Mouse (Mus musculus) heart, embryonic 13.5 days (tissue): Measurements from ENCODE around the gene Slc5a1. TPM values are rescaled to one million over a fixed set of nuclear protein-coding genes. Genes with fewer than 3 reads are reported as not detected.

ENCODE experiments used
- ATAC-seq: fragments of 200-750 bp; cut with Nextera tagmentation; 2 replicates; pipeline ENCODE4 v1.8.0; 2017; ENCODE audit warnings: moderate TSS enrichment; ENCODE audit not compliant: insufficient number of reproducible peaks, low FRiP score, low TSS enrichment; ENCODE audit errors: extremely low read depth
- H3K27ac ChIP-seq: fragments of 300-500 bp; sonication (generic); replicated peaks from 2 replicates; pipeline ENCODE4 v1.5.1; 2015; ENCODE audit warnings: moderate library complexity, mild to moderate bottlenecking, inconsistent platforms
- H3K27me3 ChIP-seq: fragments of 300-500 bp; sonication (generic); replicated peaks from 2 replicates; pipeline ENCODE4 v1.6.1; 2015; ENCODE audit warnings: mild to moderate bottlenecking, inconsistent platforms
- H3K36me3 ChIP-seq: fragments of 300-500 bp; sonication (generic); 2 replicates; pipeline ENCODE4 v1.6.1; 2015; ENCODE audit warnings: mild to moderate bottlenecking, inconsistent platforms
- H3K4me1 ChIP-seq: fragments of 300-500 bp; sonication (generic); 2 replicates; pipeline ENCODE4 v1.6.1; 2015; ENCODE audit warnings: inconsistent platforms
- H3K4me2 ChIP-seq: fragments of 300-500 bp; sonication (generic); 2 replicates; pipeline ENCODE4 v1.6.1; 2015; ENCODE audit warnings: inconsistent platforms, mild to moderate bottlenecking, moderate library complexity
- H3K4me3 ChIP-seq: fragments of 300-500 bp; sonication (generic); 2 replicates; pipeline ENCODE4 v1.5.1; 2015; ENCODE audit warnings: moderate library complexity, mild to moderate bottlenecking, inconsistent platforms
- H3K9ac ChIP-seq: fragments of 300-500 bp; sonication (generic); 2 replicates; pipeline ENCODE4 v1.6.1; 2015; ENCODE audit warnings: inconsistent platforms, mild to moderate bottlenecking, moderate library complexity
- H3K9me3 ChIP-seq: fragments of 300-500 bp; sonication (generic); 2 replicates; pipeline ENCODE4 v1.6.1; 2016; ENCODE audit warnings: inconsistent platforms
- WGBS: fragments of 180-500 bp; shearing (Covaris S2); methylation state at CpG from one replicate; pipeline ENCODE4 v1.1.7; 2015; ENCODE audit warnings: mixed read lengths; 5-methylcytosine and 5-hydroxymethylcytosine counted together
- polyA plus RNA-seq: library from polyadenylated mRNA; unstranded; fragments of >200 nt; fragmentation: Nextera tagmentation; extraction: Ambion mirVana; gene quantifications from 2 replicates; pipeline ENCODE4 v1.2.1, GENCODE M21; 2015

Gene Slc5a1
- polyA plus RNA-seq, 1 experiment from 2014 or later: not detected

DNA sequence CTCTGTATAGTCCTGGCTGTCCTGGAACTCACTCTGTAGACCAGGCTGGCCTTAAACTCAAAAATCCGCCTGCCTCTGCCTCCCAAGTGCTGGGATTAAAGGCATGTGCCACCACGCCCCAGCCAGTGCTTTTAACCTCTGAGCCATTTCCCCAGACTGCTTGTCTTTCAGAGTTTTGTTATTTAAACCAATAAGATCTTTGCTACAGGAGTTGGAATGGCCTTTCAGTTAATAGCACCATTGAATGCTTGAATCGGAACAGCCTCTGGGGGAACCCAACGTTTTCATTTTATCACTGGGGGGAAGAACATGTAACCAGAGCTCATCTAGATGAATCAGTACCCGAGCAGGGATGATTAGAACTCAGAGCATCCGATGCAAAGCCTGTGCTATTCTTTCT, 3.0 kb downstream of the Slc5a1 start:
- WGBS: 59% methylated on average over 6 of the region's 6 CpGs
- Histone ChIP-seq H3K27ac (no peak overlapping the region), H3K9me3 (no peaks in the 10 kb centered on the region), H3K36me3 (no peaks in the 10 kb centered on the region), H3K4me2 (no peak overlapping the region), H3K4me1 (no peaks in the 10 kb centered on the region), H3K27me3 (peaks cover 47% of the 10 kb centered on the region), H3K4me3 (no peak overlapping the region), H3K9ac (no peak overlapping the region)
- ATAC-seq: no peak

DNA sequence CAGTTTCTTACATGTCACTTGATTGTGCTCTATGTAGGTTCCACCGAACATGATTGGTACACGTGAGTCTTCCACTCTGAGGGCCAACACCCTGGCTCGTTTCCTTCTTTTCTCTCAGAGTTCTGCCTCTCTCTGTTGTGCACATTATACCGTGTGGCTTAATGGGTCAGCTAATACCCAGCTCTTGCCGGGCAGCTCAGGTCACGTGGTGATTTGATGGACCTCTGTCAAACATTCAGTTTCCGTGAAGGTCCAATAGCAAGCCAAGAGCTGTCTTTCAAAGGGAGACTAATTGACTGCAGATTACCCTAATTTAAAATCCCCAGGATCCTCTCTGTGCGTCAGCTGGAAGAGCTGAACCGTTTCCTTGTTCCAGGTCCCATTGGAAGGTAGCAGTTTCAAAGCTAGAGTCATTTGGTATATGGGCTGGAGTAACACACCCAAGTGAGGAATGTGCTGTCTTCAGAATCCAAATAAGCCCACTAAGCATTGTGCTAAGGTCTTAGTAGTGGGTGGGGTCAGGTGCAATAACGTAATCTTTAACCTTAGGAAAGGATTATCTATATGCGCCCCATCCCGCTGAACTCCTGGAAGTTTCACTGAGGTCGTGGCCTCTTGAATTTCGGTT, 3.9 kb downstream of the Slc5a1 start:
- Histone ChIP-seq H3K27me3 (peaks cover 39% of the 10 kb centered on the region), H3K27ac (no peak overlapping the region), H3K9ac (no peak overlapping the region), H3K4me3 (no peak overlapping the region), H3K36me3 (no peaks in the 10 kb centered on the region), H3K4me1 (no peaks in the 10 kb centered on the region), H3K9me3 (no peaks in the 10 kb centered on the region), H3K4me2 (no peak overlapping the region)
- WGBS: 74% methylated on average over 14 of the region's 14 CpGs
- no peak for ATAC-seq

DNA sequence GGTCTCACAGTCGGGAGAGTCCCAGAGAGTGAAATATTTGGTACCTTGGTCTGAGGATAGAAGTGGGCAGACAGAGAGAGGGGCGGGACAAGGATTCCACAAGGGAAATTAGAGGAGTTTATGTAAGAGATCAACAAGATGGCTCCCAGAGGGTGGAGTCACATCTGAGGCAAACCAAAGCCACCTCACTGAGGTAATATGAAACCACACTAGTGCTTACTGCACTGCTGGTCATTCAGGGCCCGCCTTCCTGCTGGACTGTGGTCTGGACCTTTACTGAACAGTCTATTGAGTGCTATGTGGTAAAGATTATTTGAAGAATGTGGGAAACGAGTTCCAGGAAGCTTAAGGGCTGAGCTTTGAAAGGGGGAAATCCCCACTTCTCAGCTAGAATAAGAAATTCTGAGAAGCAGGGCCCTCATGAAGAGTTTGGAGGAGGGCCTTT, 17.9 kb downstream of the Slc5a1 start:
- Histone ChIP-seq H3K9me3 (no peaks in the 10 kb centered on the region), H3K9ac (no peak overlapping the region), H3K4me2 (no peak overlapping the region), H3K27me3 (no peaks in the 10 kb centered on the region), H3K4me1 (no peaks in the 10 kb centered on the region), H3K4me3 (no peak overlapping the region), H3K36me3 (no peaks in the 10 kb centered on the region), H3K27ac (no peak overlapping the region)
- 48% methylated on average over 4 of the region's 4 CpGs for WGBS
- no peak for ATAC-seq

DNA sequence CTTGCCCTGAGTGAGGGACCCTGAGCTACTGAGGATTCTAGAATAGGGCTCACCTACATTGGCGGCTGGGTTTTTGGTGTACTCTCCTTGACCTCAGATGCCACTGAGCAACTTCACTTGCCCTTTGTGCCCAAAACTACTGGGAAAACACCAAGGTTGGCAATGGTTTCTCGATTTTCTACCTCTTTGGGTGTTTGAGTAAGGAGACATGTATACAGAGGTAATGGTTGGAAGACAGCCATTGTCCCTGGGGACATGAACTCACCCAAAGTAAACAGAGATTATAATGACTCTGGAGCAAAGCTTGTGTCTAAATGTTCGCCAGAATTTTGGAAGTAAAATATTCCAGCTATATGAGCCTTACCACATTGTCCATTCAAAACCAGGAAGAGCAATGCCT, 19.6 kb downstream of the Slc5a1 start:
- H3K4me2 ChIP-seq: no peak overlapping the region
- H3K9ac ChIP-seq: no peak overlapping the region
- no peaks in the 10 kb centered on the region for H3K27me3 ChIP-seq
- H3K27ac ChIP-seq: no peak overlapping the region
- H3K4me1 ChIP-seq: no peaks in the 10 kb centered on the region
- 69% methylated on average over 3 of the region's 3 CpGs for WGBS
- H3K4me3 ChIP-seq: no peak overlapping the region
- no peaks in the 10 kb centered on the region for H3K36me3 ChIP-seq
- no peak for ATAC-seq
- H3K9me3 ChIP-seq: no peaks in the 10 kb centered on the region

DNA sequence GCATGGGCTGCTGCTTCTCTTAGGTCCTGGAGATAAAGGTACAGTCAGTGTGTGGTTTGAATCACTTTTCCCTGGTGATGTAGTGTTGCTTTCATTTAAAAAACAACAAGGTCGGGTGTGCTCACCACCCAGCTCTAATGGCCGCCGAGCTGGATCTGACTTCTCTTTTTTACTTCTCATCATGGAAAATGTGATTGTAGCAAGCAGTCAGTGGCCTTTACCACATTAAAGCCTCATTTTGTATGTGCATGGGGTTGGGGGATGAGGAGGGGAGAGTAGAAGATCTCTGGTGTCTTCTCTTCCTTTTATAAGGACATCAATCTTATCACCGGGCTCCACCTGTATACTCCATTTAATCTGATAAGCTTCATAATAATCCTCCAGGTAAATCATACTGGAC, 21.3 kb downstream of the Slc5a1 start:
- Histone ChIP-seq H3K4me2 (no peak overlapping the region), H3K9ac (no peak overlapping the region), H3K9me3 (no peaks in the 10 kb centered on the region), H3K4me3 (no peak overlapping the region), H3K27me3 (no peaks in the 10 kb centered on the region), H3K36me3 (no peaks in the 10 kb centered on the region), H3K27ac (no peak overlapping the region), H3K4me1 (no peaks in the 10 kb centered on the region)
- WGBS: 81% methylated on average over 4 of the region's 4 CpGs
- no peak for ATAC-seq

DNA sequence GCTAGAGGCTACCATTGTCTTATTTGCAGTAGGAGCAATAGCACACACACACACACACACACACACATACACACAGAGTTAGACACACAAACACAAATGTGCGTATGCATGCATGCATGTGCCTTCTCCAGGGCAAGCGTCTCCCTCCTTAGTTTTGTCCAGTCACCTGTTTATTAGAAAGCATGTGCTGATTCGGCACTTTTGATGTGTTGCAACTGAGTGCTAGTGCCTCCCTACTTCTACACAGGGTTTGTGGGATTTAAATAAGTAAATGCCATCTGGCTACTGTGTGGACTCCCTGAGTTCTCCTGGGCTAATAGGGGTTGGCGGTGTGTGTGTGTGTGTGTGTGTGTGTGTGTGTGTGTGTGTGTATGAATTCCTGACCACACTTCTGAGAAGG, 30.1 kb downstream of the Slc5a1 start:
- Histone ChIP-seq H3K27me3 (no peaks in the 10 kb centered on the region), H3K27ac (no peak overlapping the region), H3K36me3 (no peaks in the 10 kb centered on the region), H3K9ac (no peak overlapping the region), H3K4me1 (no peaks in the 10 kb centered on the region), H3K9me3 (no peaks in the 10 kb centered on the region), H3K4me3 (no peak overlapping the region), H3K4me2 (no peak overlapping the region)
- no peak for ATAC-seq
- 87% methylated on average over 4 of the region's 4 CpGs for WGBS

DNA sequence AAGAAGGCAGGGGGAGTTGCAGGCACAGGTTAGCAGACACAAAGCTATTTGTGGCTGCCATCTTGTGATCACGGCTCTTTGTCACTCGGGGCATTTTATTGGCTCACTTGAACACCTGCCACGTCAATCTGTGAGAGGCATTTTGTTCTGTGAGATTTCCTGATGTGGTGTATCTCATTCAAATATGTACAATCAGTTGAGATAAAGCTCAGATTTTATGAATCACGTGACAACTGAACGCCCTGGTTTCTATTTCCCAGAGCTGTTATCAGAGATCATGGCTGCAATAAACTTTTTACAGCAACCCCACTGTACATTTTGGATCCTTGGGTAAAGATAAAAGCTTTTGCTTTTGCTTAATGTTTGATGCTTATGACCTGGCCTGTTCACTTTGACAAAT, 31.6 kb downstream of the Slc5a1 start:
- ATAC-seq: no peak
- Histone ChIP-seq H3K9ac (no peak overlapping the region), H3K27me3 (peaks cover 8% of the 10 kb centered on the region), H3K36me3 (no peaks in the 10 kb centered on the region), H3K4me3 (no peak overlapping the region), H3K4me1 (no peaks in the 10 kb centered on the region), H3K27ac (no peak overlapping the region), H3K4me2 (no peak overlapping the region), H3K9me3 (no peaks in the 10 kb centered on the region)
- 78% methylated on average over 5 of the region's 5 CpGs for WGBS

DNA sequence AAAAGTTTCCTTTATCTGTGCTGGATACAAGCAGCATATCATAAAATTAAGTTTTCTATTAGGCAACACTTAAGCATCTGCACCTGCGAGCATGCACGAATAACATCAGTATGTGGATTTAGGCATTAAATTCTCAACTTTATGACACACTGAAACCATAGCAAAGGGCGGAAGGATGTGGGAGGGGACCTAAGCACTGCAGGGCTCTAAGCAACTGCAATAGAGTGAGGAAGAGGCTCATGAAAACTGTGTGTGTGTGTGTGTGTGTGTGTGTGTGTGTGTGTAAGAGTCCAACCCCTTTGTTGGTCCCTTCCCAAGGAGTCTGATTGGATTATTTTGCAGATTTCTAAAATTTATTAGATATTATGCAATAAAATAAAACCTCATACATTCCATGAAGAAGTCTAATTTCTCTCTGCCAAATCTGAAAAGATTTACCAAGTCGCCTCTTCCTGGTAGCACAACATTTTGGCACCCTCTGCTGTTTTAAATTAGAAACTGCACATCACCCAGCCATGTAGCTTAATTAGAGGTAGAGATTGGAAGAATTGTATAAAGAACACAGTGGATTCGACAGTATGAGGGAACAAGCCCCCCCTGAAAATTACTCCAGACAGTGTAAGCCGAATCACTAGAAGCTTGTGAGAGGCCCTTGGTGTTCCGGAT, 38.9 kb downstream of the Slc5a1 start:
- ATAC-seq: no peak
- H3K4me3 ChIP-seq: no peak overlapping the region
- H3K36me3 ChIP-seq: no peaks in the 10 kb centered on the region
- H3K4me2 ChIP-seq: no peak overlapping the region
- H3K9me3 ChIP-seq: no peaks in the 10 kb centered on the region
- no peak overlapping the region for H3K9ac ChIP-seq
- H3K27me3 ChIP-seq: peaks cover 12% of the 10 kb centered on the region
- H3K27ac ChIP-seq: no peak overlapping the region
- peaks cover 6% of the 10 kb centered on the region; the same call in 1 of the 2 replicates for H3K4me1 ChIP-seq
- WGBS: 44% methylated on average over 7 of the region's 7 CpGs

DNA sequence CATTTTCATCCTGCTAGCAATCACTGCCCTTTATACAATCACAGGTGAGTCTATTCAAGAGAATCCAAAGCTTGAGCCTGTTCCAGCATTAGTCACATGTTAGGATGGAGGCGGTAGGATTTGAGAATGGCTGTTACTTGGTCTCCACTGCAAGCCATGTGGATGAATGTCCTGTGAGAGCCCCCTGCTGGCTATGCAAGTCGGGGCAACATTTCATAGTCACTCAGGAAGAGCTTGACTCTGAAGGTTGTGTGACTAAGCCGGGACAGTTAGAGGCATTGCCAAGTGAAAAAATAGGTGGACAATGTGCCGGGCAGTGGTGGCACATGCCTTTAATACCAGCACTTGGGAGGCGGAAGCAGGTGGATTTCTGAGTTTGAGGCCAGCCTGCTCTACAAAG, 40.0 kb downstream of the Slc5a1 start:
- Histone ChIP-seq H3K4me2 (no peak overlapping the region), H3K4me1 (peaks cover 7% of the 10 kb centered on the region; the same call in 1 of the 2 replicates), H3K27ac (no peak overlapping the region), H3K9me3 (no peaks in the 10 kb centered on the region), H3K27me3 (peaks cover 12% of the 10 kb centered on the region), H3K9ac (no peak overlapping the region), H3K36me3 (no peaks in the 10 kb centered on the region), H3K4me3 (no peak overlapping the region)
- WGBS: 36% methylated on average over 5 of the region's 5 CpGs
- ATAC-seq: no peak

DNA sequence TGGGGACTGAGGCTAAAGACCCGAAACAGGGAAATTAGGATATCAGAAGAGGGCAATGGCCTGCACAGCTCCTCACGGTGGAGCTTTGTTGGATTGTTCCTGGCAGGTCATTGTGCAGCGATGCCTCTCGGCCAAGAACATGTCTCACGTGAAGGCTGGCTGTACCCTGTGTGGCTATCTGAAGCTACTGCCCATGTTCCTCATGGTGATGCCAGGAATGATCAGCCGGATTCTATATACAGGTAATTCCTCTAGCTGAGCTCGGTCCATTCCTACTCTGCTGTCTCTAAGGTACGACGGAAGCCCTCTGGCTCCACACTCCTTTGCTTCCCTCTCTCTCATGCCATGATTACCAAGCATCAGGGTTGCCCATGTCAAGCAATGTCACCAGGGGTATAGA, 42.8 kb downstream of the Slc5a1 start:
- ATAC-seq: no peak
- Histone ChIP-seq H3K4me2 (no peak overlapping the region), H3K4me1 (peaks cover 7% of the 10 kb centered on the region; the same call in 1 of the 2 replicates), H3K4me3 (no peak overlapping the region), H3K36me3 (no peaks in the 10 kb centered on the region), H3K9me3 (no peaks in the 10 kb centered on the region), H3K27ac (no peak overlapping the region), H3K27me3 (no peaks in the 10 kb centered on the region), H3K9ac (no peak overlapping the region)
- WGBS: 82% methylated on average over 9 of the region's 9 CpGs

DNA sequence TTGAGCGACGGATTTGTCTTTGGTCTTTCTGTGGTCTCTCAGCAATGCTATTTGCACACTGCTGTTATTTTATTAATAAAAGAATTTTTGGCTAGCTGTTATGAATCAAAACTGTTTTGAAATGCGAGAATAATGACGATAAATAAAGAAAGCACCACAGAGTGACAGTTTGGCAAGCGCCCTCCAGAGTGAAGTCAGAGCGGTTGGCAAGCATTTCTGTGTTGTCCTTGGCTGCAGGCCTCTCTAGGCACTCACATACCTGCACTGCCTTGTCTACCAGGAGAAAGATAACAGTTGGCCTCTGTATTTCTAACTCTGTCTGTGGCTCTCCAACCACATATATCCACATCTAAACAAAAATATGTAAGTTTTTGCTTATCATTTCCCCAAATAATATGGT, 43.7 kb downstream of the Slc5a1 start:
- 59% methylated on average over 6 of the region's 6 CpGs for WGBS
- Histone ChIP-seq H3K4me1 (peaks cover 7% of the 10 kb centered on the region; the same call in 1 of the 2 replicates), H3K4me2 (no peak overlapping the region), H3K9ac (no peak overlapping the region), H3K27me3 (no peaks in the 10 kb centered on the region), H3K36me3 (no peaks in the 10 kb centered on the region), H3K4me3 (no peak overlapping the region), H3K27ac (no peak overlapping the region), H3K9me3 (no peaks in the 10 kb centered on the region)
- no peak for ATAC-seq

DNA sequence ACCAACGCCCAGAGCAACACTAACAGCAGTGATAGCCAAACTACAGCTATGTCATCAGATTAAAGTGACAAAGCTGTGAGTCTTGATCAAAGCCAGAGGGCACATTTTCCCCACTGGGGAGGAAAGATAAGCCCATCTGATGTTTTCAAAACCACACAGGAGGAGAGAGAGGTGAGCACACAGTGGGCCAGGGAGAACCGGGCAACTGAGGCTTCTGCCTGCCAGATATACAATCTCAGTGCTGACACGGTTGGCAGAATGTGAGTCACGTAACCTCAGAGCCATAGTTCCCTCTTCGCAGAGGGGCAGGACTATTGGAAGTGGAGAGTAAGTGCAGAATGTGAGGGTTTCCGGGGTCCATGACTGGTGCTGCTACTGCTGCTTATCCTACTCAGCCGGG, 89.5 kb downstream of the Slc5a1 start:
- H3K4me1 ChIP-seq: peaks cover 18% of the 10 kb centered on the region
- 2% methylated on average over 7 of the region's 7 CpGs for WGBS
- no peaks in the 10 kb centered on the region for H3K9me3 ChIP-seq
- H3K9ac ChIP-seq: peak overlapping the region; percentile 34
- H3K36me3 ChIP-seq: no peaks in the 10 kb centered on the region
- no peak for ATAC-seq
- H3K4me2 ChIP-seq: peak overlapping the region; percentile 27
- no peaks in the 10 kb centered on the region for H3K27me3 ChIP-seq
- H3K27ac ChIP-seq: no peak overlapping the region
- H3K4me3 ChIP-seq: no peak overlapping the region
